Mouse (Mus musculus) left cerebral cortex, postnatal 10 days (tissue): ENCODE results near the gene Kars. TPM values are rescaled to one million over a fixed set of nuclear protein-coding genes. Genes with fewer than 3 reads are reported as not detected.

ENCODE experiments used
- DNase-seq, 2 experiments: peaks; one replicate each; pipeline ENCODE4 v3.0.0; 2021 to 2022; ENCODE audit warnings: low spot score in 2 of 2, mixed read lengths in 1 of 2; ENCODE audit errors: extremely low spot score in 1 of 2
- intact Hi-C: fragments of 180-260 bp; cut with DNase I; formaldehyde crosslinking; loops from one replicate; pipeline ENCODE4 v1.15.1; 2025
- total RNA-seq, 2 experiments: library from RNA; stranded (reverse); gene quantifications; 2 replicates each; pipeline ENCODE4 v1.2.3; 2021

Gene Kars
- total RNA-seq, 2 experiments from 2014 or later: 83.6 to 89.3 TPM

DNA sequence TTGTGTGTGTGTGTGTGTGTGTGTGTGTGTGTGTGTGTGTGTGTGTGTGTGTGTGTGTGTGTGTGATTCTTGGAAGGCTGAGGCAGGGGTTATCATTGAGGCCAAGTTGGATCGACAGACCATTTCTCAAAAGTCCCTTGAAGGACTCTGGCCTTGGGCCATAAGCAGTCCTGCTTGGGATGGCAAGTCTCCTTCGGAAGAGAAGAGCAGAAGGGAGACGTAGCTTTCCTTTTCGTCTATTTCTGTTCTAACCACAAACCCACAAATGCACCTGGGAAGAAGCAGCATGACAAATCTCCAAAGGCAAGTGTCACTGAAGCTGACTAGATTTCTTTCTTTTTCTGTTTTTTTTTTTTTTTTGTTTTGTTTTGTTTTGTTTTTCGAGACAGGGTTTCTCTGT, 55.2 kb downstream of the Kars start:
- intact Hi-C loops: no loop called here
- DNase-seq: no peak

DNA sequence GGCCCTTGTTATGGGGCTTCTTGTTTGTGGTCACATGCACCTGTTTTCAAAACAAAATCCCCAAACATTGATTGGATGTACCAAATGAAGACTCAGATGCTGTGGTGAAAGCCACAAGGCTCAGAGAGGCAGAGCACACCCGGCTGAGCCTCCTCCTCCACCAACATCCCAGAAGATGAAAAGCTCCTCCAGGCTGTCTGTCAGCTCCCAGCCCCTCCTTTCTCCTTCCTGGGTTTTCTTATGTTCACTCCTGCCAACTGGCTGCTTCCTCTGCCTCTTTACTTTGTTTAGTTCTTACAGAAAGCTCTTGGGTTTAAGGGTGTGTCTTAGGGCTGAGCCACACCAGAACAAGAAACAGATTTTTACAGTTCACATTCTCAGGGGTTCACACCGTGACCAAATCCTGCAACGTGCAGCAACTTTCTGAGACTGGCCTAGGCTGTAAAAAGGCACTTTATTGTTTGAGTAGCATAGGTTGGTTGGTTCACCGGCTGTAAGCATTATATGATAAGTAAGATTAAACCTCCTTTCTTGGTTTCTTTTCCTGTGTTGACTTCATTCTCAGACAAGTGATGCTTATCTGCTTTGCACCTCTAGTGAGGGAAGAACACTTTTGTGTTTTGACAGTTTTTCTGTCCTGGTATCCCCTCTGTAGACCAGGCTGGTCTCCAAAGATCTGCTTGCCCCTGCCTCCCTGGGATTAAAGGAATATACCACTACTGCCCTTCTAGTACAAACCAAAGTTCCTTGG, 56.1 kb downstream of the Kars start:
- intact Hi-C loops: no loop called here
- no peak for DNase-seq

DNA sequence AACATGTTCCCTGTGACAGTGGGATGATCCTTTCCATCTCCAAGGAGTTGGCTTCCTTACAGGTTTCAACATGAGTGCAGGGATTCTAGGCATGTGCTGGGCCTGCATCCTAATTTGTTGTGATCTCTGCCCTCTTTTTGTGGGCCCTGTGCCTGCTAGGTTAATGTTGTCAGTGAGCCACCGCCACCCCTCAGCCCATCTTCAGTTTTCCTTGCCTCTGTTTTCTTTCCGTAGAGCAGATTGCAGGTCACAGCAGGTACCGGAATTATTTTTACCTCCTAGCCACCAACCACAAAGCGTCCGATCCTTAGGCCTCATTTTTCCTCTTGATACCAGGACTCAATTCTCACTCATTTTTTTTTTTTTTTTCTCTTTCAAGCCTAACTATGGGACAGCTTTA, 59.2 kb downstream of the Kars start:
- no peak for DNase-seq
- intact Hi-C loops: no loop called here

DNA sequence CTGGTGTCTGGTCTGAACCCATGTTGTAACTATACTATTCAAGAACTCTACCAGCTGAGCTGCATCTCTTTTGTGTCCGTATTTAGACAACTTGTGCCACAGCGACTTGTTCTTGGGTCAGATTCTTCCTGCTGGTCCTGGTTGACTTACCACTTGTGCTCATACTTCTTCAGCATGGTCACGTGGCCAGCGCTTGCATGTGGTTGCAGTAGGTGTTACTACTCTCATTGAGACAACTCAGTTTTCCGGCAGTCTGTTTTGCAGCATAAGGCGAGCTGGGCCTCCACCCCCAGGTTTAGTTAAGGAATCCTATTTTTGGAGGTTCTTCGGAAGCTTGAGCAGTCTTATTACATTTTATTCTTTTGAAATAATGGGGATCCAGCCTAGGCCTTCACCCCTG, 59.8 kb downstream of the Kars start:
- intact Hi-C loops: no loop called here
- DNase-seq: peak; percentile 43 to 46

DNA sequence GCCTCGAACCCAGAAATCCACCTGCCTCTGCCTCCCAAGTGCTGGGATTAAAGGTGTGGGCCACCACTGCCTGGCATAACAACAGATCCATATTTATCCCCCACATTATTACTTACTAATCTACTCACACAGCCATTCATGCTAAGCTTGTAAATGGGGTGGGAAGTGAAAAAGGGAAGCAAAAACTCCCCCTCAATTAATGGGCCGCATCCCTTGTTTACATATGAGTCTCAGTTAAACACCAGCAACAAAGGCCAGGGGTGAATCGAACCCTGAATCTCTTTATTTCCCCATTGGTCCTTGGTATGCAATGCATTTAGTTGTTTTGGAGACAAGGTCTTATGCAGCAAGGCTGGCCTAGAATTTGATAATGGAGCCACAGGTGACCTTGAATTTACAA, 60.3 kb downstream of the Kars start:
- DNase-seq: no peak
- intact Hi-C loops: no loop called here

DNA sequence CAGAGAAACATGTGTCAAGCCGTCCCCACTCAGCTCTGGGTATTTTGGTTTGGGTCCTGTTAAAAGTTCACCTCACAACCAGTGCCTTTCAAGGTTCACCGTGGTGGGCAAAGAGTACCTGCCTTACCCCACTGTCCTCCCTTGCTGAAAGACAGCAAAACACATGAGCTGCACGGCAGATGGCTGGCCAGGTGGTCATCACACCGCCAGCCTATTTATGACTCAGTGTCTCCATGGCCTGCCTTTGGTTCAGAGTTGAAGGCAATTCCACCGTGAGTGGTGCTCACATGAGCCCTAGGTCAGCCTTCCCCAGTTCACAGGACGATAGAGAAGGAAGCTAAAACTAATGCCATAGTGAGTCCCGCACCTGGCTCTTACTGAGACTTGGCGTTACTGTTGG, 63.2 kb downstream of the Kars start:
- DNase-seq: no peak
- intact Hi-C loops: no loop called here

DNA sequence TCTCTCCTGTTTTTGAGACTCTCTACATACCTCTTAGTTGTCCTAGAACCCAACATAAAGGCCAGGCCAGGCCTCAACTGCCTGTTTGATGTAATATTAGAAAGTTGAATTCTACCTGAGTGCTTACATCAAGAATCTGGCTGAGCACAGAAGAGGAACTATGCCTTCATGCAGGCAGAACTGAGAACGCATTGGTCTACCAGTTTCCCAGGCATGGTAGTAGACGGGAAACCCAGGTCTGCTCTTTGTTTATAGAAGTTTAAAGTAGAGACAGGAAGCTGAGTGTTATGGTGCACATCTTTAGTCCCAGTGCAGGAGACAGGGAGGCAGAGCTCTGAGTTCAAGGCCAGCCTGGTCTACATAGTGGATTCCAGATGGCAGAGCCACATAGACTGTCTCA, 64.0 kb downstream of the Kars start:
- no peak for DNase-seq
- intact Hi-C loops: no loop called here

DNA sequence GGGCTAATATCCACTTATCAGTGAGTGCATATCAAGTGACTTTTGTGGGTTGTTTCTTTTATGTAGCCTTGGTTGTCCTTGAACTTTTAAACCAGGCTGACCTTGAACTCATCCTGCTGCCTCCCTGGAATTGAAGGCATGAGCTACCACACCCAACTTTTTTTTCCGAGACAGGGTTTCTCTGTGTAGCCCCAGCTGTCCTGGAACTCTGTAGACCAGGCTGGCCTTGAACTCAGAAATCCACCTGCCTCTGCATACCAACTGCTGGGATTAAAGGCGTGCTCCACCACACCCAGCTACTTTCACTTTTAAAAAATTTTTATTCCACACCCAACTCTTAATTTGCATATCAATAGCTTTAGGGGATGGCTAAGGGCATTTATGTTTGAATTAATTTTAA, 67.6 kb downstream of the Kars start:
- no peak for DNase-seq
- intact Hi-C loops: loop anchor here (5.0 kb wide), 1 partner anchor 49 kb away; the partner anchor contains the start of gene Adat1

Other genes starting within 250 kb of the Kars start
- 10 to 100 TPM; 90.6 to 94.9 TPM for gene Cfdp1, start 157.0 kb downstream of the Kars start, total RNA-seq
- gene Tmem170, start 134.6 kb downstream of the Kars start, total RNA-seq: 1 to 10 TPM; 2.6 to 3.1 TPM
- gene Chst5, start 100.9 kb downstream of the Kars start, total RNA-seq: under 1 TPM; 0.67 to 0.86 TPM
- 10 to 100 TPM; 10.0 to 10.4 TPM for gene Tmem231, start 77.4 kb downstream of the Kars start, total RNA-seq
- 100 to 1,000 TPM; 206 to 213 TPM for gene Gabarapl2, start 70.6 kb downstream of the Kars start, total RNA-seq
- gene Adat1, start 19.0 kb downstream of the Kars start, total RNA-seq: 1 to 10 TPM; 4.5 to 4.6 TPM
- gene Terf2ip, start 75 bp upstream of the Kars start, total RNA-seq: 10 to 100 TPM; 34.5 to 36.7 TPM
- under 1 TPM in 1 of 2 experiments, not detected in 1; 0.22 TPM for gene Gm6793, start 3.7 kb upstream of the Kars start, total RNA-seq